Mouse (Mus musculus): ENCODE measurements around the gene Ssr2. TPM values are rescaled to one million over a fixed set of nuclear protein-coding genes. Genes with fewer than 3 reads are reported as not detected.

The Ssr2 gene
- 10 to 100 TPM; 80.7 to 93.3 TPM for total RNA-seq (2021)

DNA sequence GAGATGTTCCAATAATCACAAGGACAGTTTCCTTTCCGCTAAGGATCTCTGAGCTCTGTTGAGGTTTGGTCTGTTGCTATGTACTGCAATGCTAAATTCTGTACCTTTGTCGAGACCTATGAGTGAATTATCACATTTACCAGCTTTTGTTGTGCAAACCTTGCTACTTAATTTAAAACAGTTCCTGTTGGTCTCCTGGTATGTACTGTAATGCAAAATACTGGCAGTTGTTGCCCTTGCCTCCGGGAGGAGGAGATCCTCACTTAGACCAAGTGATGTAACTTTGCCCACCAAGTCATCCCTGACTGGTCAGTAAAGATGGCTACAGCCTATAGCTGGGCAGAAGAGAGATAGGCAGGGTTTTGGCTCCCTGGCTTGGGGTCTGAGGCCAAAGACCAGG is at the start of gene Ssr2:
Gene Ssr2, plus strand, starts transcription at position 337 of the 400 bp plus-strand sequence.
- no peak for DNase-seq (ENCODE audit: low spot score)
- intact Hi-C loops (cut with DNase I) = no loop called here

DNA sequence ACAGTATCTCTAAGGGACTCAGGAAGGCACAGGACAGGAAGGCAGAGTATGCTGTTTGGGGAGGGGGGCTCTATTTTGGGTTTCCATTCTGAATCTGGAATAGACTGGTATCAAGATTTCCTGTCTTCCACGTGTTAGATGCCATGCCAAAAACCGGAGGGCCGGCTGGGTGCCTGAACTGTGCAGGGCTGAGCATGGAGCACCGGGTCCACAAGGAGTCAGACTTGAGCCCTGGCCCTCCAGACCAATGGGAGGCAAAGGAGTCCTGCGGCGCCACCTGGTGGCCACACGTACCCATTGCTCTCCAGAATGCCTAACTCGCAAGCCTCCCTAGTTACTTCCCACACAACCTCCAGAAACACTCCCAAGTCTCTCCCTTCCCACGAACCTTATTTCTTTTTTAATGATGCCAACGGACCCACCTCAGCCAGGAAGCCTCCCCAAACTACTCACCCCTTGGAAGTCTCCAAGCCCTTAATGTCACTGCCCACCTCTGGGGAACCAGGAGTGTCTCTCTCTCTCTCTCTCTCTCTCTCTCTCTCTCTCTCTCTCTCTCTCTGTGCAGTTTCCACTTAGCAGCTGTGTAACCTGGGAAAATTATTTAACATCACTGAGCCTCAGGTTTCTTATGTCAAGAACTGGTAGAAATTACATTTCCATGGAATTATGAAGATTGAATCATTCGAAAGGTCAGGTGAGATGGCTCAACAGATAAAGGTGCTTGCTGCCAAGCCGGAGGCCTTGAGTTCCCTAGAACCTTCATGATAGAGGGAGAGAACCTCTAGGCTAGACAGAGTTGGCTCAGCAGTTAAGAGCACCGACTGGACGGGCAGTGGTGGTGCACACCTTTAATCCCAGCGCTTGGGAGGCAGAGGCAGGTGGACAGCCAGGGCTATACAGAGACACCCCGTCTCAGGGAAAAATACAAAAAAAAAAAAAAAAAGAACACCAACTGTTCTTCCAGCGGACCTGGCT is 49.2 kb upstream of the Ssr2 start:
- intact Hi-C loops (cut with DNase I) = no loop called here
- DNase-seq (ENCODE audit: low spot score) = peak; percentile 78

DNA sequence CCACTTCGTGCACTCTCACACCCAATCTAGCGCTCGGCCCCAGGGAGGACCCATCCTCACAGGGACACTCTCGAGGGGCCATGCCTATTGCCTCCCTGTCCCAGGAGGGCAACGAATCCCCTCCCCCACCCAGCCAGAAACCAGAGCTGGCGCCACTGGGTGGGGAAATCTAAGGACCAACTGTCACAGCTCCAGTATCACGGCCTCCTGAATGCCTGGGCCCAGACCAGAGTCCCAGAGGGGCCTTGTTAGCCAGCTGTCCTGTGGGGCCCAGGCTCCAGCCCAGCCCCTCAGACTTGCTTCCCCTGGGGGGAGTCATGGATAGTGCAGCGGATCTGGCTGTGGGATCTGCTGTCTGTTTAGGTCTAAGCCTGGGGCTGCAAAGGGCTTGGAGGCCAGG is 48.1 kb upstream of the Ssr2 start:
- DNase-seq (ENCODE audit: low spot score) = no peak
- intact Hi-C loops (cut with DNase I) = no loop called here

DNA sequence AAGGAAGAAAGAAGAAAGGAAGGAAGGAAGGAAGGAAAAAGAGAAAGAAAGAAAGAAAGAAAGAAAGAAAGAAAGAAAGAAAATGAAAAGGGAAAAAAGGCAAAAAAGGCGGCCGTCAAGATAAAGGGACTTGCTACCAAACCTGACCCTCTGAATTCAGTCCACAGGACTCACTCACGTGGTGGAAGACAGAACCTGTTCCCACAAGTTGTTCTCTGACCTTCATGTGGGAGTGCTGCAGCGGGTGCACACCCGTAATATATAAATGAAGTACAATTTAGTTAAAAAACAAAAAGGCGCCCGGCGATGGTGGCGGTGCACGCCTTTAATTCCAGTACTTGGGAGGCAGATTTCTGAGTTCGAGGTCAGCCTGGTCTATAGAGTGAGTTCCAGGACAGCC is 47.0 kb upstream of the Ssr2 start:
- no peak for DNase-seq (ENCODE audit: low spot score)
- intact Hi-C loops (cut with DNase I) = no loop called here

DNA sequence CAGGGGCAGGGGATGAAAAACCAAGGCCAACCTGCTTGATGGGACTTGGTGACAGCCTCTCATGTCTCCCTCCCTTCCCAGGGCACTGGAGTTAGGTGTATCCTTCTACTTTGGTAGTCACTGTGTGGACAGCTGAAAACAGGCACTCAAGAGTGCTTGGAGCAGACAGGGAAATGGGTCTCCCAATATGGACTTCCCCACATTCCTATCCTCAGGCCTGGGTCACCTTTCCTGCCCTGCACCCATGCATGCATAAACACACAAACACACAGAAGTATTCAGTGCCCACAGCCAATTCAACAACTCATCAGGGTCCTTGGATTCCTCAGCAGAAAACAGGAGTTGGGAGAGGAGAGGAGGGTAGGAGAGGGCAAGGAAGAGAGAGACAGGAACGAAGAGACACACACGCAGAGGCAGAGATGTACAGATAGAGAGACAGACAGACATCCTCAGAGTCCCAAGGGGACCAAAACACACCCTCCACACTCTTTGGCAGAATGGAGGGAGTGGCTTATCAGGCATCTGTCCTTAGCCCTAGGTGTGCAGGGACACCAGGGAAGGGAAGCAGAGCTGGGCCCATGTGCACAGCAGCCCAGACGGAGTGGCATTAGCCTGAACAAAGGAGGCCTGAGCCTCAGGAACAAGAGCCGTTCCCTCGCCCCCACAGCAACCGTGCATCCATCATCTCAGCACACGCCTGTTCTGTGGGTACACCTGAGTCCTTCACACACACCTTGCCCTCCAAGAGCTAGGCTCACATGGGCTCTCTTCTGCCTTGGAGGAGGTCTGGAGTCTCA is 46.3 kb upstream of the Ssr2 start:
- no peak for DNase-seq (ENCODE audit: low spot score)
- intact Hi-C loops (cut with DNase I) = no loop called here

DNA sequence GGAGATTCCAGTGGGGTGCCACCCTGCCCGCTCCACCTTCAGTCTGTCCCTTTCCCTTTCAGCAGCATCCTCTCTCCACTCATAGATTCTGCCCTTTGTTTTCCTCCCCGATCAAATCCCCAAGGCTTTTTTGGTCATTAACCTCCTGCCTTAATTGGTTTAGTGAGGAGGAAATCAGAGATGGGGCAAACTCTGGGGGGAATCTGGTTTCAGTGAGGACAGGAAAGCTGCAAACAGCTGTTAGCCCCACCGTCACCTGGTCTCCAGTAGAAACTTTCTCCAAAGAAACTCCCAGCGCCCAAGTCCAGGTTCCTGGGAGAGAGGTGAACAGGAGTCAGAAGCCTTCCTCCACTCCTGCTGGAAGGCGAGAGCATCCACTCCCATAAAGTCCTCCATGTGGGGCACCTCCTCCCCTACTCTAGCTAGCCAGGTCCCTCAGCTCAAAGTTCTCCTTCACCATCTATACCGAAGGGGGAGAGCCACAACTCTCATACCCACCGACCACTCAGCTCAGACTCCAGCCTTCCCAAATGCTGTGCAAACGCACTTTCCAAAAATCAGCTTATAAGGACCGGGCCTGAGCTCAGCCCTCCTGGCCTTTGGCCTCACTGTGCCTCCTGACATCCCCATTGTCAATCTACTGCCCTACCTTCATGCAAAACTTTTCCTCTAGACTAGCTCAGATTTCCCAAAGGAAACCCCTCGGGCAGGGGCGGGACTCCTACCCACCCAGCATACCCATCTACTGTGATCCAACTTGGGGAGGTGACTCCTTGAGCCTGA is 45.4 kb upstream of the Ssr2 start:
- no peak for DNase-seq (ENCODE audit: low spot score)
- intact Hi-C loops (cut with DNase I) = no loop called here

DNA sequence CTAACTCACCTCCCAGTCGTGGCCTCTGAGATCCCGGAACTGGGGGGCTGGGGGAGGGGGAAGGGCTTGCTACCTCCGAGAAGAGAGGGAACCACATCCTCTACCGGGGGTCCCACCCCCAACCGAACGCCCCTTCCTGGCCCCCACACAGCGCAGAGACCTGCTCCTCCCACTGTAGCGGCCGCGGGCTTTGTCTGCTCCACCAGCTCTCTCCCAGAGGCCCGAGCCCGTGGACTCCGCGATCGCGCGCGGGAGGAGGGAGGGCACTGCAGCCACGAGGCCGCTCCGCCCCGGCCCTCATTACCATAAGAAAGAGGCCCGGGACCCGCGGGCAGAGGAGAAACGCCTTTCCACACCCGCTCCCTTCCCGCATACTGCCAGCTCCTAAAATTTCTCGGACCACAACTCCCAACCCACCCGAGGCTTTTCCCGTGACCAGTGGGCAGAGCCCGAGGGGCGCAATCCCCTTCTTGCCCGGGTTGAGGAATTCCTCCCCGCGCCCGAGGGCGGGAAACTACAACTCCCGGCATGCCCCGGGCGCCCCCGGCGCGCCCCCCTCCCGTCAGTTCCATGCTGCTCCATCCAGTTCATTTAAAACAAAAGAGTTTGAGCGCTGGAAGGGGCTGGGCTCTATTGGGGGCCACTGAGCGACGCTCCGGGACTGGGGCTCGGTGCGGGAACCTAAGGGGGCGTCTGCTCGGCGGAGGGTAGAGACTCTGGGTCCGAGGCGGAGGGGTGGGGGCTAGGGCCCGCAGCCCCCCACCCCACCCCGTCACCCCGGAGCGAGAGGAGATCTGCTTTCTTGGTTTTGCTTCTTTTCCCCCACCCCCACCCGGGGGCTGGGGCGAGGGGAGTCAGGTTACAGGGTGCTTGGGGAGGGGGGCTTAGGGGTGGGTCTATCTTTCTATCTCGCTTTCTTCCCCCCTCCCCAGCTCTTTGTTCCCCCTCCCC is 44.1 kb upstream of the Ssr2 start:
- DNase-seq (ENCODE audit: low spot score) = peak; percentile 78
- intact Hi-C loops (cut with DNase I) = loop anchor here (2.0 kb wide), 1 partner anchor 21 kb away; the partner anchor contains the start of genes Lamtor2 and Ubqln4

DNA sequence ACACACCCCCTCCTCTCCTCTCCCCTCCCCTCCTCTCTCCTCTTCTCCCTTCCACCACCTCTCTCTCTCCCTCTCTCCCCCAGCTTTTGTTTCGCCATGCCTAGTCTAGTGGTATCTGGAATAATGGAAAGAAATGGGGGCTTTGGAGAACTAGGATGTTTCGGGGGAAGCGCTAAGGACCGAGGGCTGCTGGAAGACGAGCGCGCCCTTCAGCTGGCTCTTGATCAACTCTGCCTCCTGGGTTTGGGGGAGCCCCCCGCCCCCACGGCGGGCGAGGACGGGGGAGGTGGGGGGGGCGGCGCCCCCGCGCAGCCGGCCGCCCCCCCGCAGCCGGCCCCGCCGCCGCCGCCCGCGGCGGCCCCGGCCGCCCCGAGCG is 43.4 kb upstream of the Ssr2 start, which contains the start of gene Mex3a:
Gene Mex3a, plus strand, starts transcription at position 97 of the 376 bp plus-strand sequence.
- no peak for DNase-seq (ENCODE audit: low spot score)
- intact Hi-C loops (cut with DNase I) = loop anchor here (2.0 kb wide), 1 partner anchor 21 kb away; the partner anchor contains the start of genes Lamtor2 and Ubqln4

DNA sequence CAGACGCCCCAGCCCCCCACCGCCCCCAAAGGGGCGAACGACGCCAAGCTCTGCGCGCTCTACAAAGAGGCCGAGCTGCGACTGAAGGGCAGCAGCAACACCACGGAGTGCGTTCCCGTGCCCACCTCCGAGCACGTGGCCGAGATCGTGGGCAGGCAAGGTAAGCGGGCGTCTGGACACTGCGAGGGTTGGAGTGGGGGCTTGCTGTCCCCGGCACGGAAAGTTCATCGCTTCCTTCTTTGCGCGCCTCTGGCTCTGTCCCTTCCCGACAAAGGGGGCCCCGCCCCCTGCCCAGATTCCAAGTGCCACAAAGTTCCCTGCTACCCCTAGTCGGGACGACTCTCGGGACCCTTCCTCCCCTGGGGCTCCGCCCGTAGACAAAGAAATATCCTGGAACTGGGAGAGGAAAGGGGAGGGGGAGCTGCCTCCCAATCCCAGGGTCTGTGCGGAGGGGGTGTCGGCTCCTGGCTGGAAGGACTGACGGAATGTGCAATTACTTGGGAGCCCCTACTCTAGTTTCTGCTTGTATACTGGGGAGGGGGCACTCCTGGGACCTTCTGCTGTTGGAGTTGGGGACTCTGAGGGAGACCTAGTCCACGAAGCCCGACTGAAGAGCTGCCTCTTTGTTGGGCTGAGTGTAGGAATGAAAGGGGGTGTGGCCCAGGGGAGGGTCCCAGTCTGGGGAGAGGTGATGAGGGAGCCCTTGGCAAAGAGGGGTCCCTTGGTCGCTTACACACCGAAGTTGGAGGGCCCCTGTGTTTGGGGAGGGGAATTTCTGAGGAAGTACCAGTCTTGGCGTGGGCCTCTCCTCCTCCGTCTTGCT is 42.8 kb upstream of the Ssr2 start:
- intact Hi-C loops (cut with DNase I) = loop anchor here (2.0 kb wide), 1 partner anchor 20 kb away; the partner anchor contains the start of genes Lamtor2 and Ubqln4
- DNase-seq (ENCODE audit: low spot score) = no peak

DNA sequence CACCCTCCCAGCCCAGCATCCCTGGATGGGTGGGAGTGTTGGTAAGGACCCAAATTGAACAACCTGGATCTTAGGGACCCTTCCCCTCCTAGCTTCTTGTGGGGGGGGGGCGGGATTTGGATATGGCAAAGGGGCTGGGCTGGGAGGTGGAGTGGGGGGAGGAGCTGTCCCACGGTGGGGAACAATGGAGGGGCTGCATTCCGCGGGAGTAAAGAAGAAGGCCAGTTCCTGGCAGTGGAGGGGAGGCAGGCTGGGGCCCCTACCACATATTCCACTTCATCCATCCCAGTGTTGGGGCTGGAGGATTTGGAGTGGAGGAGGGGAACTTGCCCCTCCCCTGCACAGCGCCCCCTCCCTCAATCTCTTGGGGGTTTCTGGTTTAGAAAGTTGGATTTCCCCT is 42.0 kb upstream of the Ssr2 start:
- intact Hi-C loops (cut with DNase I) = loop anchor here (2.0 kb wide), 1 partner anchor 19 kb away; the partner anchor contains the start of genes Lamtor2 and Ubqln4
- DNase-seq (ENCODE audit: low spot score) = no peak

DNA sequence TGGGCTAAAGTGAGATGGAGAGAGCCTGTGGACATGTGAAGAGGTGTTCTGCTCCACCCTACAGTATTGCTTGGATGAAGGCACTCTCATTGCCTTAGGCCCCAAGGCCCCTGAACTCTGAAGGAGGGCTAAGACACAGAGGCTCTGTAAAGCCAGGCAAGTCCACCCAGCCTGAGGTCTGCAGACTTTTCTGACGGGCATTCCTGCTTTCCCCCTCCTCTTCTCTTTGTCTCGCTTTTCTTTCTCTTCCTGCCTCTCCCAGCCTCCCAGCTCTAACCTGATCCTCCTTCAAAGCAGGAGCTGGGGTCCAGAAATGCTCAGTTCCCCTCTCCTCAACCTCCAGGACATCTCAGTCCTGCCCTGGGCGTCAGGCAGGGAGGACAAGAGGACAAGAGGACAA is 40.7 kb upstream of the Ssr2 start:
- no peak for DNase-seq (ENCODE audit: low spot score)
- intact Hi-C loops (cut with DNase I) = no loop called here

DNA sequence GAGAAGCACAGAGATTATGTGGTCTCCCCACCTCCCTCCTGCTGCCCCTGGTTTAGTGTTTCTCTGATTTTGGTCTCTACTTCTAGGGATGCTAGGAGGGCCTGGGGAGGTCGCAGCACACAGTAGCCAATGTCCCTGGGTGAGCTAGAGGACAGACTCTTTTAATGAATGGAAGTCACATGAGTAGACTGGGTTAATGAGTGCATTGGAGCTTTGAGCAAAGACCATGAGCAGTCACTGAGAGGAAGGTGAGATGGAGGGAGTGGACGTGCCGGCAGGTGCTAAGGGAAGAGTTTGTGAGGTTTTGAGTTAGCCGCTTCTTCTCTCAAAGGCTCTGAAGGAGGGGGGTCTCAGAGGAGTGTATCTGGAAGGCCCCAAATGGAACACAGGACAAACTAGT is 40.1 kb upstream of the Ssr2 start:
- DNase-seq (ENCODE audit: low spot score) = no peak
- intact Hi-C loops (cut with DNase I) = no loop called here

DNA sequence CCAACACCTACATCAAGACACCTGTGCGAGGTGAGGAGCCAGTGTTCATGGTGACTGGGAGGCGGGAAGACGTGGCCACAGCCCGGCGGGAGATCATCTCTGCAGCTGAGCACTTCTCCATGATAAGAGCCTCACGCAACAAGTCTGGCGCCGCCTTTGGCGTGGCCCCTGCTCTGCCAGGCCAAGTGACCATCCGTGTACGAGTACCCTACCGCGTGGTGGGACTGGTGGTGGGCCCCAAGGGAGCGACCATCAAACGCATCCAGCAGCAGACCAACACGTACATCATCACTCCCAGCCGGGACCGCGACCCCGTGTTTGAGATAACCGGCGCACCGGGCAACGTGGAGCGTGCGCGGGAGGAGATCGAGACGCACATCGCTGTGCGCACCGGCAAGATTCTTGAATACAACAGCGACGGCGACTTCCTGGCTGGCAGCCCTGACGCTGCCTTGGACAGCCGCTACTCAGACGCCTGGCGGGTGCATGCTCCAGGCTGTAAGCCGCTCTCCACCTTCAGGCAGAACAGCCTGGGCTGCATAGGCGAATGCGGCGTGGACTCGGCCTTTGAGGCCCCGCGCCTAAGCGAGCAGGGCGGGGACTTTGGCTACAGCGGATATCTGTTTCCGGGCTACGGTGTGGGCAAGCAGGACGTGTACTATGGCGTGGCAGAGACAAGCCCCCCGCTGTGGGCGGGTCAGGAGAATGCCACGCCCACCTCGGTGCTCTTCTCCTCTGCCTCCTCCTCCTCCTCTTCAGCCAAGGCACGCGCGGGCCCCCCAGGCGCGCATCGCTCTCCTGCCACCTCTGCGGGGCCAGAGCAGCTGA is 39.4 kb upstream of the Ssr2 start:
- DNase-seq (ENCODE audit: low spot score) = peak; percentile 82
- intact Hi-C loops (cut with DNase I) = no loop called here

DNA sequence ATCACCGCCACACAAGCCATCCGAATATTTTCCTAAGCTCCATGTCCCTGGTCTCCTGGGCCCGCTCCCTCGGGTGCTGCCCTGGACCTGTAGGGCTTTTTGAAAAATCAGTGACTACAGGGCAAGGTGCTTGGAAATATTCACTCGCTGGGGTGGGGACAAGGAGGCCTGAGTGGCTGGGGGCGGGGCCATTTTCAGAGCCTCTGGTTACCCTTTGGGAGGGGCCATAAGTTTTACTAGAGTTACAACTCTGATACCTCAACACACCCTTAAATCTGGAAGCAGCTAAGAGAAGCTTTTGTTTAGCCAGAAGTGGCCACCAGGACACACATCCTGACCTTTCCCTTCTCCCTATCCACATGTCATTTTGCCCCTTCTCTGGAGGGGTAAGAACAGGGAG is 38.5 kb upstream of the Ssr2 start:
- no peak for DNase-seq (ENCODE audit: low spot score)
- intact Hi-C loops (cut with DNase I) = no loop called here

DNA sequence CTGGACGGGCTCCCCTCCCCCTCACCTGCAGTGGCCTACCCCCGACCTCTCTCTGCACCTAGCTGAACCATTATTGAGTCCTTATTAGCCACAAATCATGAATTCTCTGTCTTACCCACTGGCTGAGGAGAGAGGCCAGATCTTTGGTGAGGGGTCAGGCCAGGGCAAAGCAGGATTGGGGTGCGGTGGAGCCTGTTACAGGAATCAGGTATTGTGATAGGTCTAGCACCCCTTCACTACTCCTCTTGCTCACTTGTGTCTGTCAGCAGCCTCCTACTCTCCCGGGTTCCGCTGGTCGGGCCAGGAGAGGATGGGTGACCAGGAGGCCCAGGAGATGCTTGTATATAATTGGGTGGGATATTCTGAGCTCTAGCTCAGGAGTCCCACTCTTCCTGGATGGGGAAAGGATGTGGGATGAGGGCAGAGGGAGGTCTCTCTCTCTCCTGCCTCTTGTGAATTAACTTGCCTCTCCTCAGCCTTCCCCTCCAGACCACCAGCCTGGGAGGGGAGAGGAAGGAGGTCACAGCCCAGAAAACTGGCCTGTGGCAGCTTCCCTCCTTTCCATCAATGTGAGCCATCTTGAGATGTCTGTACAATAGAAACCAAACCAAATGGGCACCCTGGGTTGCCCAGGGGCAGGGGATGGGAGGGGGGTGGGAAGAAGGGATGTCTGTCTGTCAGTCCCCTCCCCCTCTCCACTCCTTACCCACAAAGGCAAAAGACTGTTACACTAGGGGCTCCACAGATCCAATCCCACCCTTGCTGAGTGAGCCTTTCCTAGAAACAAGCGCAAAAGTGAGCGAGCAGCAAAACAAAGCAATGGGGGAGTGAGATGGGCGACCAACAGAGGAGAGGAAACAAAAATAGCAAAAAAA is 37.2 kb upstream of the Ssr2 start:
- DNase-seq (ENCODE audit: low spot score) = no peak
- intact Hi-C loops (cut with DNase I) = no loop called here

DNA sequence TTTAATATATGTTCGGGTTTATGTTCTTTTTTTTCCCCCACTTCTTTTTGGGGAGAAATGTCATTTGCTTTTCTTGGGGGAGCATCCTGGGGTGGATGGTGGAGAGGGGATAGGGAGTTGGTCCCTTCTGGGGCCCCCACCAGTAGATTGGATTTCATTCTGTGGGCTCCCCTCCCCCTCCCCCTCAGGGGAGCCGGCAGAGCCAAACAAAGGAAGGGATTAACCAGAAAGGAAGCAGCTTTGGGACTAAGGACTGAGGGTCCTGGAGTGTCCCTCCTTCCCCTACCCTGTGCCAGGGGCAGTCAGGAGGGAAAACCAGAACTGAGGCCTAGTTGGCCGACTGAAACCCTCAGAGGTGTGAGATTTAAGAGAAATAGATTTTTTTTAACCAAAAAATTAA is 36.3 kb upstream of the Ssr2 start:
- DNase-seq (ENCODE audit: low spot score) = no peak
- intact Hi-C loops (cut with DNase I) = no loop called here

Measured in heart, postnatal 25 days (tissue).